Mouse (Mus musculus) olfactory bulb, adult 2 months (tissue): Measurements from ENCODE around the gene Ift122.

Experiments used
- CTCF ChIP-seq: fragments of 200-500 bp; IDR thresholded peaks from 2 replicates; pipeline ENCODE4 v1.5.1; 2012; ENCODE audit warnings: low read depth, mild to moderate bottlenecking, low read length, moderate library complexity; ENCODE audit not compliant: insufficient read depth
- POLR2A ChIP-seq: fragments of 200-500 bp; IDR thresholded peaks from 2 replicates; pipeline ENCODE4 v1.6.1; 2012; ENCODE audit warnings: mild to moderate bottlenecking, low read depth, low read length, moderate library complexity; ENCODE audit not compliant: insufficient read depth

GRCm38 (mm10) chr6:115815041-115815440 lies 38.2 kb upstream of the Ift122 start:
- no peak for TF ChIP-seq CTCF
- TF ChIP-seq POLR2A = no peak
